Mouse (Mus musculus): ENCODE results near the gene A730049H05Rik. TPM values are rescaled to one million over a fixed set of nuclear protein-coding genes. Genes with fewer than 3 reads are reported as not detected.

Gene A730049H05Rik
- polyA plus RNA-seq, 1 experiment: 2.6 TPM

DNA sequence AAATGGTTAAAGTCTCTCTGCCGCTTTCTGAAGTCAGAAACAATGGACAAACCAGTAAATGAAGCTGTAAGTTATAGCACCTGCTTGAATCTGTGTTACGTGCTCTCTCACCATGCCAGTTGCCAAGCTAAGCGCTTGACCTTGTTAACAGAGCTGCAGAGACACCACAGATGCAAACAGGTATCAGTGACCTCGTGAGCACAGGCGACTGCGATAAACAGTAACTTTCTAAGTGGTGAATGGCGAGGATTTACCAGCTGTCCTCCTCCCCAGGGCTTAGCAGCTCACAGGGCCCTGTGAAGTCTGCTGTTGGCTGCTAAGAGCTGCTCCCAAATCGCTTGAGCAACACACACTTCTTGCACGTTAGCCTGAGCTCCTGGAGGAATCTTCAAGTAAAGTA is 46.3 kb downstream of the A730049H05Rik start:
- no peak for DNase-seq
- no peak for TF ChIP-seq POLR2A (IDR thresholded peaks at IDR 0.05; ENCODE audit: low read depth, low read length)
- TF ChIP-seq CTCF (conservative IDR thresholded peaks at IDR 0.05; ENCODE audit: insufficient read depth, insufficient read length, low read depth, low read length): no peak
- H3K4me1 ChIP-seq (ENCODE audit: control insufficient read depth, insufficient read depth, low read length): peaks cover 18% of the 10 kb centered on the region
- H3K27me3 ChIP-seq (replicated peaks; ENCODE audit: control insufficient read depth, insufficient read depth, low read length): no peaks in the 10 kb centered on the region
- H3K4me3 ChIP-seq (ENCODE audit: insufficient read depth, low read depth, low read length): no peak overlapping the region
- no peaks in the 10 kb centered on the region for H3K36me3 ChIP-seq (ENCODE audit: control insufficient read depth, insufficient read depth, low read length)
- WGBS: 75% methylated on average over 9 of the region's 9 CpGs
- no peak overlapping the region for H3K27ac ChIP-seq (ENCODE audit: insufficient read depth, low read depth, low read length)

GRCm38 (mm10) chr6:92869089-92869581 is 52.9 kb downstream of the A730049H05Rik start, which contains the start of gene Gm15737:
Gm15737 (plus strand) TSS chr6:92869357.
- no peaks in the 10 kb centered on the region for H3K4me1 ChIP-seq (ENCODE audit: control insufficient read depth, insufficient read depth, low read length)
- no peak for TF ChIP-seq POLR2A (IDR thresholded peaks at IDR 0.05; ENCODE audit: low read depth, low read length)
- no peak for TF ChIP-seq CTCF (conservative IDR thresholded peaks at IDR 0.05; ENCODE audit: insufficient read depth, insufficient read length, low read depth, low read length)
- peak within 1 kb of the TSS; percentile 85 for H3K27ac ChIP-seq (ENCODE audit: insufficient read depth, low read depth, low read length)
- H3K4me3 ChIP-seq (ENCODE audit: insufficient read depth, low read depth, low read length): no peak within 1 kb of the TSS
- peak; percentile 70 for DNase-seq
- WGBS: 59% methylated on average over 4 of the region's 4 CpGs
- H3K27me3 ChIP-seq (replicated peaks; ENCODE audit: control insufficient read depth, insufficient read depth, low read length): no peaks in the 10 kb centered on the region
- no peaks in the 10 kb centered on the region; the same call in 1 of the 2 replicates for H3K36me3 ChIP-seq (ENCODE audit: control insufficient read depth, insufficient read depth, low read length)

- DNase-seq: no peak
- Histone ChIP-seq H3K27ac (ENCODE audit: insufficient read depth, low read depth, low read length) (peak overlapping the region; percentile 85), H3K36me3 (ENCODE audit: control insufficient read depth, insufficient read depth, low read length) (no peaks in the 10 kb centered on the region; the same call in 1 of the 2 replicates), H3K4me1 (ENCODE audit: control insufficient read depth, insufficient read depth, low read length) (no peaks in the 10 kb centered on the region), H3K4me3 (ENCODE audit: insufficient read depth, low read depth, low read length) (no peak overlapping the region), H3K27me3 (replicated peaks; ENCODE audit: control insufficient read depth, insufficient read depth, low read length) (no peaks in the 10 kb centered on the region)
- 64% methylated on average over 16 of the region's 16 CpGs for WGBS
- TF ChIP-seq POLR2A (IDR thresholded peaks at IDR 0.05; ENCODE audit: low read depth, low read length) (no peak), CTCF (conservative IDR thresholded peaks at IDR 0.05; ENCODE audit: insufficient read depth, insufficient read length, low read depth, low read length) (no peak)
Observed at GRCm38 (mm10) chr6:92869582-92870219, 53.4 kb downstream of the A730049H05Rik start.

DNA sequence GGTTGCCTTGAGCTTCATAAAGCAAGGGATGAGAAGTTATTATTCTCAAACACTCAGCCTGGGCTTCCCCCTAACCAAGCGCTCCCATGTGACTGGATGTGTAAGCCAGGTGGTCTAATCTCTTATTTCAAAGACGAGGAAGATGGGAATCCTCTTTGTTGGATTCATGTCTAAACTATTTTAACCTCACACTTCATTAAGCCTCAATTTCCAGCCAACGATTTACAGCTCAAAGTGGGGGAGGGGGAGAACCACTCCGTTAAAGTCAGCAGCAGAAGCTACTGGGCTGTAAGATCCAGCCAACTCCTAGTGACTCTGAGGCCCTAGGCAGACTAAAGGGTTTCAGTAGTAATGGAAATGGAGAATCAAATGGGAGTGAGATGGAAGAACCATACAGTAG is 55.5 kb downstream of the A730049H05Rik start:
- 63% methylated on average over 4 of the region's 4 CpGs for WGBS
- H3K4me3 ChIP-seq (ENCODE audit: insufficient read depth, low read depth, low read length): no peak overlapping the region
- H3K36me3 ChIP-seq (ENCODE audit: control insufficient read depth, insufficient read depth, low read length): no peaks in the 10 kb centered on the region; the same call in 1 of the 2 replicates
- no peak overlapping the region for H3K27ac ChIP-seq (ENCODE audit: insufficient read depth, low read depth, low read length)
- no peak for DNase-seq
- H3K4me1 ChIP-seq (ENCODE audit: control insufficient read depth, insufficient read depth, low read length): 0 out of 2 replicates have a peak, but pooled peaks cover 3% of the 10 kb centered on the region
- TF ChIP-seq CTCF (conservative IDR thresholded peaks at IDR 0.05; ENCODE audit: insufficient read depth, insufficient read length, low read depth, low read length) (no peak), POLR2A (IDR thresholded peaks at IDR 0.05; ENCODE audit: low read depth, low read length) (no peak)
- no peaks in the 10 kb centered on the region for H3K27me3 ChIP-seq (replicated peaks; ENCODE audit: control insufficient read depth, insufficient read depth, low read length)

- Histone ChIP-seq H3K27ac (ENCODE audit: insufficient read depth, low read depth, low read length) (no peak overlapping the region), H3K27me3 (replicated peaks; ENCODE audit: control insufficient read depth, insufficient read depth, low read length) (no peaks in the 10 kb centered on the region), H3K36me3 (ENCODE audit: control insufficient read depth, insufficient read depth, low read length) (no peaks in the 10 kb centered on the region; the same call in 1 of the 2 replicates), H3K4me3 (ENCODE audit: insufficient read depth, low read depth, low read length) (no peak overlapping the region), H3K4me1 (ENCODE audit: control insufficient read depth, insufficient read depth, low read length) (0 out of 2 replicates have a peak, but pooled peaks cover 3% of the 10 kb centered on the region)
- no peak for TF ChIP-seq POLR2A (IDR thresholded peaks at IDR 0.05; ENCODE audit: low read depth, low read length)
- no peak for TF ChIP-seq CTCF (conservative IDR thresholded peaks at IDR 0.05; ENCODE audit: insufficient read depth, insufficient read length, low read depth, low read length)
- no peak for DNase-seq
- 78% methylated on average over 10 of the region's 10 CpGs for WGBS
Observed at GRCm38 (mm10) chr6:92872766-92873165, 56.5 kb downstream of the A730049H05Rik start.

GRCm38 (mm10) chr6:92874854-92875253 is 58.6 kb downstream of the A730049H05Rik start:
- TF ChIP-seq CTCF (conservative IDR thresholded peaks at IDR 0.05; ENCODE audit: insufficient read depth, insufficient read length, low read depth, low read length) (no peak), POLR2A (IDR thresholded peaks at IDR 0.05; ENCODE audit: low read depth, low read length) (no peak)
- Histone ChIP-seq H3K27ac (ENCODE audit: insufficient read depth, low read depth, low read length) (no peak overlapping the region; the same call in 1 of the 2 replicates), H3K4me3 (ENCODE audit: insufficient read depth, low read depth, low read length) (no peak overlapping the region), H3K27me3 (replicated peaks; ENCODE audit: control insufficient read depth, insufficient read depth, low read length) (no peaks in the 10 kb centered on the region), H3K4me1 (ENCODE audit: control insufficient read depth, insufficient read depth, low read length) (0 out of 2 replicates have a peak, but pooled peaks cover 3% of the 10 kb centered on the region), H3K36me3 (ENCODE audit: control insufficient read depth, insufficient read depth, low read length) (no peaks in the 10 kb centered on the region; the same call in 1 of the 2 replicates)
- WGBS: 29% methylated on average over 5 of the region's 5 CpGs
- peak; percentile 77 for DNase-seq

DNA sequence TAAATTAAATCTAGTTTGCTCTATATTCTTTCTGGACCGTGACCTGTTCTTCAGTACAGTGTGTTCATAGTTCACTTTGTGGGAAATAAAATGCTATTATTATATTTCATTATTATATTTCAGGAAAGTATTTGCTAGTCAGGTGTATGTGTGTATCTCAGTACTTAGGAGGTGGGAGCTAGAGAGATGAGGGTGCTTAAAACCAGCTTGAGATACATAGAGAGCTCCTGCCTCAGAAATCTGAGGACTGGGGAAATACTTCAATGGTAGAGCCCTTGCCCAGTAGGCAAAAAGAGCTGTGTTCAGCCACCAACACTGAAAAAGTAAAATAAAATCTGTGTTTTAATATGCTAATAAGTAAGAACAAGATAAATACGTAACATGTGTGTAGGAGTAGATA is 59.1 kb downstream of the A730049H05Rik start:
- Histone ChIP-seq H3K27me3 (replicated peaks; ENCODE audit: control insufficient read depth, insufficient read depth, low read length) (no peaks in the 10 kb centered on the region), H3K27ac (ENCODE audit: insufficient read depth, low read depth, low read length) (no peak overlapping the region), H3K4me1 (ENCODE audit: control insufficient read depth, insufficient read depth, low read length) (0 out of 2 replicates have a peak, but pooled peaks cover 3% of the 10 kb centered on the region), H3K4me3 (ENCODE audit: insufficient read depth, low read depth, low read length) (no peak overlapping the region), H3K36me3 (ENCODE audit: control insufficient read depth, insufficient read depth, low read length) (no peaks in the 10 kb centered on the region; the same call in 1 of the 2 replicates)
- 76% methylated on average over 2 of the region's 2 CpGs for WGBS
- TF ChIP-seq CTCF (conservative IDR thresholded peaks at IDR 0.05; ENCODE audit: insufficient read depth, insufficient read length, low read depth, low read length): no peak
- no peak for TF ChIP-seq POLR2A (IDR thresholded peaks at IDR 0.05; ENCODE audit: low read depth, low read length)
- no peak for DNase-seq

All from kidney, adult 2 months (tissue).